Mouse (Mus musculus) CH12.LX (cell line): ENCODE results near the gene Nppc.

Experiments
- CHD2 ChIP-seq: IDR thresholded peaks from 2 replicates; pipeline ENCODE4 v1.6.1; 2011; ENCODE audit warnings: low read length, improper control_type of control experiment
- CTCF ChIP-seq, 2 experiments: IDR thresholded peaks in 1 of 2; conservative IDR thresholded peaks in 1 of 2; 2 replicates each; pipeline ENCODE4 v1.5.1; 2011 to 2012; ENCODE audit warnings: low read depth in 2 of 2, low read length in 2 of 2, improper control_type of control experiment in 1 of 2, inconsistent platforms in 1 of 2, mild to moderate bottlenecking in 1 of 2, moderate library complexity in 1 of 2
- EP300 ChIP-seq: IDR thresholded peaks from 2 replicates; pipeline ENCODE4 v1.6.1; 2011; ENCODE audit warnings: low read length, improper control_type of control experiment
- MEF2A ChIP-seq: IDR thresholded peaks from 2 replicates; pipeline ENCODE4 v1.6.1; 2014; ENCODE audit warnings: low read depth, mild to moderate bottlenecking, inconsistent platforms, low read length, improper control_type of control experiment, borderline replicate concordance
- NRF1 ChIP-seq: IDR thresholded peaks from 2 replicates; pipeline ENCODE4 v1.6.1; 2014; ENCODE audit warnings: low read depth, mild to moderate bottlenecking, inconsistent platforms, low read length, improper control_type of control experiment, moderate library complexity
- POLR2A ChIP-seq: IDR thresholded peaks from 2 replicates; pipeline ENCODE4 v1.6.1; 2011; ENCODE audit warnings: low read depth, mild to moderate bottlenecking, improper control_type of control experiment, low read length
- SMC3 ChIP-seq: IDR thresholded peaks from 2 replicates; pipeline ENCODE4 v1.6.1; 2011; ENCODE audit warnings: low read depth, low read length, improper control_type of control experiment
- USF1 ChIP-seq: IDR thresholded peaks from 2 replicates; pipeline ENCODE4 v1.6.1; 2014; ENCODE audit warnings: low read depth, mild to moderate bottlenecking, inconsistent platforms, low read length, improper control_type of control experiment
- ZNF384 ChIP-seq: IDR thresholded peaks from 2 replicates; pipeline ENCODE4 v1.6.1; 2012; ENCODE audit warnings: low read depth, low read length, improper control_type of control experiment, inconsistent platforms

GRCm38 (mm10) chr1:86698721-86699120 lies 28.4 kb upstream of the Nppc start:
- TF ChIP-seq EP300 (no peak), ZNF384 (no peak), NRF1 (no peak), MEF2A (no peak), POLR2A (no peak), CHD2 (no peak), CTCF (conservative IDR thresholded peaks at IDR 0.05 in 1 of 2, IDR thresholded peaks at IDR 0.05 in 1 of 2; ENCODE audit: low read depth in 2 of 2, low read length in 2 of 2) (peak in 1 of 2 experiments; percentile 70; a peak in 2 of 4 replicates), SMC3 (peak; percentile 59), USF1 (no peak)
